Mouse (Mus musculus) C2C12 (cell line): ENCODE measurements around the gene Foxp1.

ENCODE experiments used
- CEBPB ChIP-seq: IDR thresholded peaks from one replicate; pipeline ENCODE4 v1.6.1; 2011; ENCODE audit warnings: low read depth, mild to moderate bottlenecking, control low read depth, moderate library complexity
- CTCF ChIP-seq: IDR thresholded peaks from one replicate; pipeline ENCODE4 v1.5.1; 2011; ENCODE audit not compliant: control insufficient read depth, insufficient read depth, insufficient read length
- FOSL1 ChIP-seq: IDR thresholded peaks from one replicate; pipeline ENCODE4 v1.8.0; 2011; ENCODE audit warnings: mild to moderate bottlenecking, low read length; ENCODE audit not compliant: poor library complexity, insufficient read depth, severe bottlenecking
- MAX ChIP-seq: IDR thresholded peaks from one replicate; pipeline ENCODE4 v1.6.1; 2011; ENCODE audit warnings: mild to moderate bottlenecking, control low read depth
- MYOD1 ChIP-seq: IDR thresholded peaks from one replicate; pipeline ENCODE4 v1.6.1; 2011; ENCODE audit warnings: low read depth; ENCODE audit not compliant: control insufficient read depth, insufficient read length
- USF1 ChIP-seq: IDR thresholded peaks from one replicate; pipeline ENCODE4 v1.6.1; 2011; ENCODE audit warnings: low read depth, mild to moderate bottlenecking, control low read depth, moderate library complexity

DNA sequence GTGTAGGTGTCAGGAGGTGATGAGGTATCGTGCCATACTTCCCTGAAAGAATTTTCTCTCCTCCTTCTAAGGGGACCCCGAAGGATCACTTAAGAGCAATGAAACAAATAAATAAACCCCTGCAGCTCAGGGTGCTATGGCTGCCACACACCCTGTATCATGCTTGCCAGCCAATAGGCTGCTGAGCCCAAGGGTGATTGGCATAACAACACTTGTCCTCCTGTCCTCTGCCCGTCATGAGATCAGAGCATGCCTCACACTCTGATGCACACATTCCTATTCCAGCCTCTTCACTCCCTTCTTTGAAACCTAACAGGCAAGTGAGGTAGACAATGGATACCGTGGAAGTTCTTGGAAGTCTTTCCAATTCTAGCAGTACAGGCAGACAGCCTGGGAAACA is 526.8 kb downstream of the Foxp1 start:
- TF ChIP-seq CTCF (no peak), FOSL1 (no peak), USF1 (no peak), MAX (no peak), CEBPB (no peak), MYOD1 (no peak)
